Mouse (Mus musculus): Measurements from ENCODE around the gene Shcbp1l.
"Not testable (repeated sequence)": the region's sequence is repeated elsewhere in the genome, so short reads cannot be mapped to it uniquely, and the experiment has no call there.

Gene Shcbp1l

GRCm38 (mm10) chr1:153424770-153425584 is at the start of gene Shcbp1l:
Gene Shcbp1l, plus strand, starts transcription at chr1:153425162.
- peak; percentile 77 for DNase-seq (ENCODE audit: low spot score)

DNA sequence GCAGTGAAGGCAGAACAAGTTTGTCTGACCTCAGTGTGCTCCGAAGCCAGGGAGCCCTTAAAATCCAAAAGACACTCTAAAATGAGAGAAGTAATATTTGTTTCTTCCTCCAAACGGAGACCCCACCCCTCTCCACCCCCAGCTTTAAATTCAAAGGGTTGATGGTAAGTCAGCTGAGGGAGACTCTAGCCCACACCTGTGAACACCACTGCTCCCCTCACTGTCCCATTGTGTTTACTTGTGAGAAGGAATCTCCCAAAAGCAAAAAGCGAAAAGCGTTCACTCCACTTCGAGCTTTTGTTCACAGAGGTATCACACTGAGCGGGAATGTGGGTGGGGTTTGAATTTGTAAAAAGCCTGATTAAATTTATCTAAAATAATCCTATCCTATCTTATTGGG is 48.5 kb upstream of the Shcbp1l start:
- no peak for DNase-seq (ENCODE audit: low spot score)

GRCm38 (mm10) chr1:153378587-153378986 is 46.4 kb upstream of the Shcbp1l start:
- no peak for DNase-seq (ENCODE audit: low spot score)

- no peak for DNase-seq (ENCODE audit: low spot score)
Measured at GRCm38 (mm10) chr1:153379832-153380231, 45.1 kb upstream of the Shcbp1l start.

GRCm38 (mm10) chr1:153380746-153381282 is 44.1 kb upstream of the Shcbp1l start:
- DNase-seq (ENCODE audit: low spot score) = no peak

DNA sequence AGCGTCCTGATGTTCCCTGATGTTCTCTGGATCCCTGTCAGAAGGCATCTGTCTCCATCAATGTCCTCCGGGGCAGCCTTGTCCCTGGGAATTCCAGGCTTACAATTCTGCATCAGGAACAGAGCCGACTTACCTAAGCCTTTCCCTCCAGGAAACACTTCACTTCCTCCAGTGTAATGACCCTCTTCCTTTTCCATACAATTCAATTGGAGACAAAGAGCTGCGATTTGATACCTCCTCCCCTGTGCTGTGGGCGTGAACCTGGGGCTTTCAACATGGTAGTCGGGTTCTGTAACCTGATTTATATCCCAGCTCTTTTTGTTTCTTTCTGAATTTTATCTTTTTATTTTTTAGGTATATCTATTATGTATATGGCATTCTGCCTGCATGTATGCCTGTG is 39.9 kb upstream of the Shcbp1l start:
- no peak for DNase-seq (ENCODE audit: low spot score)

GRCm38 (mm10) chr1:153385661-153386060 is 39.3 kb upstream of the Shcbp1l start:
- DNase-seq (ENCODE audit: low spot score) = not testable (repeated sequence)

DNA sequence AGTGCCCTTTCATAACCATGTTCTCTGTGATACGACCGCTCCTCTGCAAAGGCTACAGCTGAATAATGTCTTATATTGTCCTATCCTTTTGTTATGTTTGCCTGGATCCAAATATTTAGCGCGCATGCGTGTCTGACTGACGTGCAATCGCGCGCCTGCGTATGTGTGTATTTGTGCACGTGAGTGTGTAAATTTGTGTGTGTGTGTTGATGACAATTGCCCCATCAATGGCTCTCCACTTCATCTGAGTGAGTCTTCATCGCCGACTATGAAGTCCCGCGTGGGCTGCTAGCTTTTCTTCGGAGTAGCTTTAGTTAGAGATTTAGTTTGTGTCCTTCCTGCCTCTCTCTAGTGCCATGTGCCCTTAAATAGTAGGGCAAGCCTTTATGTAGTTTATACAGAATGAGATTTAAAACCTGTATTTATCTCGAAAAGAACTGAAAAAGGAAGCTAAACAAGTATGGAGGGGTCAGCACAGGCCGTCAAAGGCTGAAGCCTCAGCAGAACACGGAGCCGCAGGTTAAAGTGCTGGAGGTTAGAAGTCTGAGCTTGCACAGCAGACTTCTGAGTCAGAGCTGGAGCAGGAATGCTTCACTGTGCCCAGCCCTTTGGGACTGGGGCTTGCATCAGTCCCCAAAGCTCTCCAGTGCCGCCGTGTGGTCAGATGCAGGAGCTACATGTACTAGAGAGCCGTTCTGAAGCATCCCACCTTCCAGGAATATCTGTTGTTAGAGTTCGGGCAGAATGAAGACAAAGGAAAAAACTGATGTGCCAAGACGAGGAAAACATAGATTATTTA is 38.5 kb upstream of the Shcbp1l start:
- peak; percentile 90 for DNase-seq (ENCODE audit: low spot score)

- not testable (repeated sequence) for DNase-seq (ENCODE audit: low spot score)
Measured at GRCm38 (mm10) chr1:153395706-153396105, 29.3 kb upstream of the Shcbp1l start.

- peak; percentile 88 for DNase-seq (ENCODE audit: low spot score)
Measured at GRCm38 (mm10) chr1:153401765-153402164, 23.2 kb upstream of the Shcbp1l start.

GRCm38 (mm10) chr1:153407641-153408040 is 17.3 kb upstream of the Shcbp1l start:
- DNase-seq (ENCODE audit: low spot score) = not testable (repeated sequence)

- DNase-seq (ENCODE audit: low spot score) = not testable (repeated sequence)
Measured at GRCm38 (mm10) chr1:153408296-153408695, 16.7 kb upstream of the Shcbp1l start.

GRCm38 (mm10) chr1:153410915-153411314 is 14.0 kb upstream of the Shcbp1l start:
- not testable (repeated sequence) for DNase-seq (ENCODE audit: low spot score)

GRCm38 (mm10) chr1:153411723-153412122 is 13.2 kb upstream of the Shcbp1l start:
- no peak for DNase-seq (ENCODE audit: low spot score)

GRCm38 (mm10) chr1:153412663-153413396 is 12.1 kb upstream of the Shcbp1l start:
- DNase-seq (ENCODE audit: low spot score) = not testable (repeated sequence)

DNA sequence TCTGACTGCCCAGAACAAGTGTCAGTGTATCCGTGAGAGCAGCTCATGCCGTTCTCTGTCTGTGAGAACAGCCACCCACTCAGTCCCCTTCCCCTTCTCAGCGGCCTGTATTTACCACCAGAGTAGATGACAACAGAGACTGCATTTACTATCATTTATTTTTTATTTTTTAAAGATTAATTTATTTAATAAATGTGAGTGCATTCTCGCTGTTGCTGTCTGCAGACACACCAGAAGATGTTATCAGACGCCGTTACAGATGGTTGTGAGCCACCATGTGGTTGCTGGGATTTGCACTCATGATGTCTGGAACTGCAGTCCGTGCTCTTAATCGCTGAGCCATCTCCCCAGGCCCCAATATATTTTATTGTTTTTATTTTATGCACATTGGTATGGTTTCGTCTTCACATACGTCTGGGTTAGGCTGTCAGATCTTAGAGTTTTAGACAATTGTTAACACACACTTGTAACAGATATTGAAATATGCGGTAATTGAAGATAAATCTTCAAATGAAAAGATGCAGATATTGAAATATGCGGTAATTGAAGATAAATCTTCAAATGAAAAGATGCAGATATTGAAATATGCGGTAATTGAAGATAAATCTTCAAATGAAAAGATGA is 11.5 kb upstream of the Shcbp1l start:
- not testable (repeated sequence) for DNase-seq (ENCODE audit: low spot score)

DNA sequence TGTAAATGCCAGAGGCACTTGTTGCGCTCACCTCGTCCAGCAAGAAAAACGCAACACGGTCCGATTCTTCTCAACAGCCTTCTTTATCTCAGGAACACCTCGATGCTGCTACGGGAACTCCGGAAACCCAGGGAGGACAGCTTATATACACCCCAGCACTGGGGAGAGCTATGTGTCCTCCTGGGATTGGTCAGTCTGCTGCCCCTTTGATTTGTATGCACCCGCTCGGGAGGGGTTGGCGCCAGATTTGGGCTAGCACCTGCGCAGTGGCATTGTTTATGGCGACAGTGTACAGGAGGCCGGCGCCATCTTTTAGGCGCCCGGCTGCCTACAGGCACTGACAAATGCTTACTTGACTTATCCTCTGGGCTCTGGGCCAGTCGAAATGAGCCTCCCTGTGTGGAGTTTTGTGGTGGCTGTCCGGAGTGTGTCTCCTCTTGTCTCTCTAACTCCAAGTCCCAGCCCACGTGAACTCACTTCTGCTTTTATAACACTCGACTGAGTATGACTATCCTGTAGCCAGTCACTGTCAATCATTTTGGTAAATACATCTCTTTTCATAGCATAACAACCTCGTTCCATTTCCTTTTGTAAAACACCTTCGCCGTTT is 10.7 kb upstream of the Shcbp1l start:
- DNase-seq (ENCODE audit: low spot score) = not testable (repeated sequence)

DNA sequence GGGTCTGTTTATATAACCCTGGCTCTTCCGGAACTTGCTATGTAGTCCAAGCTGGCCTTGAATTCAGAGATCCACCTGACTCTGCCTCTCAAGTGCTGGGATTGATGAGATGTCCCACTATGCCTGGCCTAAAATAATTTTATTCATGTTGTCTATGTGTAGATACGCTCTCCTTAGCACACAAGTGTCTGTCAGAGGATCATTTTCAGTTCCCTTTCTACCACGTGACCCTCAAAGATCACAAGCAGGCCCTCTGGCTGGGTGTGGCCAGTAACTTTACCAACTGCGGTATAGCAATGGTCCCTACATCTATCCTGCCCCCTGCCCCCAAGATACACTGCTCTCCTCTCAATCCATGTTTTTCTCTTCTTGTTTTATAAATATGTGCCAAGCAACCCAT is 10.0 kb upstream of the Shcbp1l start:
- DNase-seq (ENCODE audit: low spot score) = no peak

- DNase-seq (ENCODE audit: low spot score) = not testable (repeated sequence)
Measured at GRCm38 (mm10) chr1:153415742-153416141, 9.2 kb upstream of the Shcbp1l start.

DNA sequence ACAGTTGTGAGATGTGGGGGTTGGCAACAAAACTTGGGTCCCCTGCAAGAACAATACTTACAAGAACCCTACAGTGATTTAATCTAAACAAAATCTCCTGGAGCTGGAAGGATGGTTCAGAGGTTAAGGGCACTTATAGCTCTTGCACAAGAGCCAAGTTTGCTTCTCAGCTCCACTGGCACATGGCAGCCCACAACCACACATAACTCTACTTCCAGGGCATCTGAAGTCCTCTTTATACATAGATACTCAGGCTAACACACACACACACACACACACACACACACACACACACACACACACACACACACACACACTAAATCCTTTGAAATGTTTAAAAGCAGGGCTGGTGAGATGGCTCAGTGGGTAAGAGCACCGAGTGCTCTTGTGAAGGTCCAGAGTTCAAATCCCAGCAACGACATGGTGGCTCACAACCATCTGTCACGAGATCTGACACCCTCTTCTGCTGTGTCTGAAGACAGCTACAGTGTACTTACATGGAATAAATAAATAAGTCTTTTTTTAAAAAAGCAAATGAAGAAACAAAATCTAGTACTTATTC is 8.6 kb upstream of the Shcbp1l start:
- DNase-seq (ENCODE audit: low spot score) = not testable (repeated sequence)

DNA sequence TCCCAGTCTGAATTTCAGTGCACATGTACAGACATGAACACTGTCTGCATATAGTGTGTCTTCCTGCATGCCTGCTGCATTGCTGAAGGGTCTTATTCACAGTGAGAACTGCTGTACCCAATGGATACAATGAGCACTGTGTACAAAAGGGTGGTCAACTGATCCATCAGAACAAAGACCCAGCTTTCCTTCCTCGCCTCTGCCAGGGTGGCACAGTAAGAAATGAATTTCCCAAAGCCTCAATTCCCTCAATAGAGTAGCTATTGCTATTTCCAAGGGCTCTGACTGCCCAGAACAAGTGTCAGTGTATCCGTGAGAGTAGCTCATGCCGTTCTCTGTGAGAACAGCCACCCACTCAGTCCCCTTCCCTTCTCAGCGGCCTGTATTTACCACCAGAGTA is 7.2 kb upstream of the Shcbp1l start:
- not testable (repeated sequence) for DNase-seq (ENCODE audit: low spot score)

Data from retina, embryonic 14.5 days (tissue).